Mouse (Mus musculus): ENCODE data around the gene Galns. TPM values are rescaled to one million over a fixed set of nuclear protein-coding genes. Genes with fewer than 3 reads are reported as not detected.

Gene Galns
- total RNA-seq (2017) = 12.8 and 13.2 TPM in 2 replicates

DNA sequence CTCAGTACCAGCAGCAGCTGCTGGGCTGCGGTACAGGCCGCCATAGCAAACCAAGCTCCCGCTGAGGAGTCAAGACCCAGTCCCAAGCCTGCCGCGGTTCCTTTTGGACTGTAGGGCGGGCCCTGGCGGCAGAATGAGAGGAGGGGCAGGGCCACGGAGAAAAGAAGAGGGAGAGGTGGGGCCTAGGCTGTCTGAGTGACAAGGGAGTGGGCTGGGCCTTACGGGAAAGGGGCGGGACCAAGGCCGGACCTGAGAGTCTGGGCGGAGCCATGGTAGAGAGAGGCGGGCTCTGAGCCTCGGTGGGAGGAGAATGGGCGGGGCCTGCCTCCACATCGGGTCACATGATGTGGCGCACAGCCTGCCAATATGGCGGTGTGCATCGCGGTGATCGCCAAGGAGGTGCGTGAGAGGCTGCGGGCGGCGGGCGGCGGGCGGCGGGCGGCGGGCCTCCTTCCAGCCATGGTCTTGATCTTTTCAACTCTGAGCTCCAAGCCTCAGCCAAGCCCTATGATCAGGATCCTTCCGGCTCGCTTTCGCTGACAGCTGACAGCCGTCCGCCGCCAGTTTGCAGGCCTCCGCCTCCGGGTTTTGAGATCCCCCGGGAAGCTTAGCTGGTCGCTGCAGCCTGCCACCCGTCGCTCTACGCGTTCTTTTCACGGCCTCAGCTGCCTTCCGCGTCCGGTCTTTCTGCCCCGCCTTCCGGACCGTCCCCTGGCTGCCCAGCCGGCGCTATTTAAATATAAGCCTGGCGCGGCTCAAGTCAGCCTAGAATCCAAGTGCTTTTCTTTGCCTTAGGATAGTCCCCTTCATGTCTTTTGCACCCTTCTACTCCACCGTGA is at the start of gene Galns, which contains the start of gene Trappc2l:
Galns (minus strand) TSS at position 169 of the 839 bp plus-strand sequence.
Trappc2l (plus strand) TSS at position 346 of the 839 bp plus-strand sequence.
- ATAC-seq (replicated peaks; ENCODE audit: low read depth, poor library complexity, severe bottlenecking) = peak; percentile 97

- ATAC-seq (replicated peaks; ENCODE audit: low read depth, poor library complexity, severe bottlenecking) = no peak
Observed at GRCm38 (mm10) chr8:122660022-122660421, 48.8 kb upstream of the Galns start.

DNA sequence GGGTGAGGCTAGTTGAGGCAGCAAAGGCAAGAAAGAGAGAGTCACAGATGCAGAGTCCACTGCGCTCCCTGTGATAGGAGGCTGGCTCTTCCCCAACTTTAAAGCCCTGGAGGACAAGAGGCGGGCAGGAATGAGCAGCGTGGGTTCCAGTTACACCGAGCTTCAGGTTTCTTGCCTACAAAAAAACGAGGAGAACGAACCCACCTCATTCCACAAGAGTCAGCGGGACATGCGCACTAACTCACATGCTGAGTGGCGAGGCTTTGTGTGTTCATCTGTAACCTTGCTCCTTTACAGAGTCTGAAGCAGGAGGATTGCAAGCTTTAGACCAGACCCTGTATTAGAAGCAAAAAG is 47.5 kb upstream of the Galns start:
- no peak for ATAC-seq (replicated peaks; ENCODE audit: low read depth, poor library complexity, severe bottlenecking)

- ATAC-seq (replicated peaks; ENCODE audit: low read depth, poor library complexity, severe bottlenecking) = no peak
Observed at GRCm38 (mm10) chr8:122658149-122658806, 47.0 kb upstream of the Galns start.

DNA sequence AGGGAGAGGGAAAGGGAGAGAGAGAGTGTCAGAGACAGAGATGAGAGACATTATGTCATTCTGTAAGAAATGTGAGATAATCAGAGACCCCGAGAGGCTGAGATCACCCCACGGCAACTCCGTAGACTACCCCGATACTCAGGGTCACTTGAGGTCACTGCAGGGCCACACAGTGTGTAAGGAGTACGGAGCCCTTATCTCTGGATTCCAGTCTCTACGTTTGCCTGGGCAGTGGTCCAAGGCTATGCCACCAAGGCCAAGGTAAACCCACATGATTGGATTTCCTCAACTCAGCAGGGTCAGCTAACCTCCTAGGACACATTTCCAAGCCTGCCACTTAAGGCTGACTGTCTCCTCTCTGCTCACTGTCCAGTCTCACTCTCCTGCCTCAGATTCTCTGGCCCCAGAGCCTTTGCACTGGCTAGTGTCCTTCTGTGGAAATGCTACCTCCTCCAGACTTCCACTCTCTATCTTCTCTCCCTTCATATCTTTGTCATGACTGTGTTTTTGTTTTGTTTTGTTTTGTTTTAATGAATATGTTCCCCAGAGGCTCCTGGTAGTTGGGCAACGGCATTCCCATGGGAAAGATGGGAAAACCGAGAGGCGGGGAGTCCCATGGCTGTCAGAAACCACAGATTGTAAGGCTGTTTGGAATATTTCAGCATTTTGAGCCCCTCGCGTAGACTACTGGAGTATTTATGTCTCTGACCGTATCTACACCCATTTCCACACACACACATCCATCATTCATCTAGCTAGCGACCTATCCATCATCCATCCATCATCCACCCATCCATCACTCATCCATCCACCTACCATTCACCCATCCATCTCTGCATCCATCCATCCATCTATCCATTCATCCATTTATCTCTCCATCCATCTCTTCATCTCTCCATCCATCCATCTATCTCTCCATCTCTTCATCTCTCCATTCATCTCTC is 45.1 kb upstream of the Galns start:
- ATAC-seq (replicated peaks; ENCODE audit: low read depth, poor library complexity, severe bottlenecking) = peak; percentile 56; the same call in 1 of the 2 replicates

DNA sequence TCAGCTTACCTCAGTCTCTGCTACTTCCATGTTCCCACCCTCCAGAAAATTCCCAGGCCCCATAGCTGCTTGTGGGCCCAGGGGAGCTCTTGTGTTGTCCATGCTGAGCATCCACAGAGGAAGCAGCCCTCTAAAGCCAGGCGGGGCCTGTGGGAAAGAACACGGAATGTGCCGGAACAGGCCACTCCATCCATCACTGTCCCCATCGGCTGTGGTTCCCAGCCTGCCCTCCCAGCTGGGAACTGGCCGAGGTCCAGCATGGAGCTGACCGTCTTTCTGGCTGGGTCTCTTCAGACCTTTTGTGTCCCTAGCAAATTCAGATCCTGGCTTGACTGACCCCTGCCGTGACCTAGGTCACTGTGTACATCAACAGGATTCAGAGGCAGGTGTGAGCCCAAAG is 43.5 kb upstream of the Galns start:
- no peak for ATAC-seq (replicated peaks; ENCODE audit: low read depth, poor library complexity, severe bottlenecking)

DNA sequence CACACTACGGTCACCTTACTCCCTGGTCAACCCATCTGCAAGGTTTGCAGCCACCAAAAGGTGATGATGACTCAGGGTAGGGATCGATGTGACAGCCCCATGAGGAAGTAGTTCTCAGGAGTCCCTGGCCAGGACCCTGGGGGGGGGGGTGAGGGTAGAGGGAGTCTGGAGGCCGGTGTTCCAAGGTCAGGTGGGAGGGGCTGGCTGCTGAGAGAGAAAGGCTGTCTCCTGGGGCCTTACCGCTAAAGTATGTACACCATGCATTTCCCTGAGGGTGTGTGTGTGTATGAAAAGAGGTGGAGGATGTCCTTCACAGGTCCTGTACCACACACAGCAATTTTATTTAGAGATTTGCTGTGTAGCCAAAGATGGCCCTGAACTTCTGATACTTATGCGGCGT is 41.4 kb upstream of the Galns start:
- no peak for ATAC-seq (replicated peaks; ENCODE audit: low read depth, poor library complexity, severe bottlenecking)

- ATAC-seq (replicated peaks; ENCODE audit: low read depth, poor library complexity, severe bottlenecking) = no peak
Observed at GRCm38 (mm10) chr8:122651326-122651921, 40.2 kb upstream of the Galns start.

DNA sequence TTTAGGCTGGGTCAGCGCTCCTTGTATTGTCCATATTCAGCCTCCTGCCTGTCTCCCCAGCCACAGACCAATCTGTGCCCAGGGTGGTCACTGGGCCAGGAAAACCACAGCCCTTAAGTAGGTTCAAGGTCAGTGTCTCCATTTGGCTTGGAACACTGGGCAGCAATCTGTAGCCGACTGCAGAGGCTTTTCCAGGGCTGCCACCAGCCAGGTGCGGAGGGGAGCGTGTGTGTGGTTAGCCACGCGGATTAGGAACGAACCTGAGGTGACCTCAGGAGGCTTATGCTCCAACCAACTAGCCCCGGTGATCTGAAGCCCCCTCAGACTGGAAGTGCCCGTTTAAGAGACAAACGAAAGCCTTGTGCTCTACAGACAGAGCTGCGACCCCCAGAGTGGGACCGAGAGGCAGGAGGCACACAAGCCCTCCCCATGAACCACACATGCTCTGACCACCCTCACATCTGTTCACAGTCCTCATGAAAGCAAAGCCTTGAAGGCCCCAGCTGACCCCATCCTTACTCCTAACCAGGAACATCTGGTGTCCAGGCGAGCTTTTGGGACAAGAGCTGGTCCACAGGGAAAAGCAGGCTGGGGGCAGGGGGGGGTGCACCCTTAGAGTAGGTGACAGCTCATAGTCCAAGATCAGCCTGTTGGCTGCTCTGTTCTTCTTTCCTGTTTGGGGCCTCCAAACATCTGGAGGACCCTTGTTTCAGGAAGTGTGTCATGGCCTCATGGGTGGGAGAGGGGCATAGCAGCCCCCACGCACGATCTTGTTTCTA is 37.1 kb upstream of the Galns start:
- ATAC-seq (replicated peaks; ENCODE audit: low read depth, poor library complexity, severe bottlenecking) = no peak

GRCm38 (mm10) chr8:122646337-122646736 is 35.1 kb upstream of the Galns start:
- ATAC-seq (replicated peaks; ENCODE audit: low read depth, poor library complexity, severe bottlenecking) = no peak

DNA sequence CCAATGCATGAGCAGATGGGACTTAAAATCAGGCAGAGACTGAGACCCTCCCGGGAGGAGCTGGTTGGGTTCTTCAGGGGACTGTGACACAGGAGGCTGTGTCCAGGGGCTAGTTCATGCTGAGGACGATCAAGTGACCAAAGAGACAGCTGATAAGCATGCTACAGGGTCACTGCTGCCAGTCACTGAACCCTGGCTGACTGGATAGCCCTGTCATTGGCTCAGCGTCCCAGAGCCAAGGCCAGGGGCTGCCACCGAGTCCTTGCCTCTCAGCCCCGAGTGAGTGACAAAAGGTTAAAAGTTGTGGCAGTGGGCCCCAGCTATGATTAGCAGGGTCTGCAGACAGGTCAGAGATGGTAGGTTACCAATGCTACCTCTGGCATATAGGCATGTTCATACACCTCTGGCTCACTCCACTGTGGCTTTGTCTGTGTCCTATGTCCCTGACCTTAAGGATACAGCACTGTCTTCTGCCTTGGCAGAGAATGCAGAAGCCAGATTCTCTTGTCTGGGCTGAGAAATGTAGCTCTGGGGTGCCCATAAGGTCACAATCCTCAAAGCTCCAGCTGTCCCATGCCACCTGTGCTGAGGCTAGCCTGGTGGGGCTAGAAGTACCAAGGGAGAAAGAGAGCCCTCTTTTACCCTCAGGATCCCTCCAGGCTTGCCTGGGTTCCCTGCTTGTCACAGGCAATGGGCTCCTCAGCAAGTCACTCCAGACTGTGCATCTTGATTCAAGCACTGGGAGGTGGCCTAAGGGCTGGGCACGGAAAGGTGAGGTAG is 33.1 kb upstream of the Galns start:
- no peak for ATAC-seq (replicated peaks; ENCODE audit: low read depth, poor library complexity, severe bottlenecking)

GRCm38 (mm10) chr8:122642071-122642470 is 30.8 kb upstream of the Galns start:
- no peak for ATAC-seq (replicated peaks; ENCODE audit: low read depth, poor library complexity, severe bottlenecking)

DNA sequence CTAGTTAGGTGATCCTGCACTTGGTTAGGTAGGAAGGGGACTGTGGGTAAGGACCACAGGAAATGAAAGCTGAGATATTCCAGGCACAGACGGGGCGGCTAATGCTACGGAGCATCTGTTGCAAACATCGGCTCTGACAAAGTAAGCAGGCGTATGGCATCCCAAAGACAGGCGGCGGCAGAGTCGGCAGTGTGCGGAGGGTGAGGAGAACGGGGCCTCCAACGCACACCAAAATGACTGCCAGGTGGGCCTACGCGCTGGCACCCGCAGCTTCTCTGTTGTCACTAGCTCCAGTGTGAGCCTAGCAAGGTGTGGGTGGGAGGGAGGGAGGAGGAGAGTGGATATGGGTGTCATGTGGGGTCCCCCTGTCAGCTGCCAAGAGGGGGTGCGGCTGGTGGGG is 30.1 kb upstream of the Galns start:
- ATAC-seq (replicated peaks; ENCODE audit: low read depth, poor library complexity, severe bottlenecking) = no peak

DNA sequence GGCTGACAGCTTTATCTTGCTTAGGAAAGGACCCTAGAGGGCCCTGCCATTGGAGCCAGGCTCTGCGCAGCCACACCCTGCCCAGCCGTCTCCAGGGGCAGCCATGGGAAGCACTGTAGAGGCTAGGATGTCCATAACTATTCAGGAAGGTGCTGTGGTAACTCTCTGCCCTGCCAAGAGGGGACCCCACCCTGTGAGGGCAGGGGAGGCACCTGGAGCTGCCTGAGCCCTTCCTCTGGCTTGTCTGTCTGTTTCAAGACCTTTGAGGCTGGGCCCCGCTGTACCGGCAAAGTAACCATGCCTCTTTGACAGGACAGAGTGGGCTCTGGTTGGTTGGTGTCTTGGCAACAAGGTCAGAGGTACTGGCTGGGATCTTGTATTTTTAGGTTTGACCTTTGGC is 29.6 kb upstream of the Galns start:
- no peak for ATAC-seq (replicated peaks; ENCODE audit: low read depth, poor library complexity, severe bottlenecking)

- no peak for ATAC-seq (replicated peaks; ENCODE audit: low read depth, poor library complexity, severe bottlenecking)
Observed at GRCm38 (mm10) chr8:122639521-122640248, 28.4 kb upstream of the Galns start.

DNA sequence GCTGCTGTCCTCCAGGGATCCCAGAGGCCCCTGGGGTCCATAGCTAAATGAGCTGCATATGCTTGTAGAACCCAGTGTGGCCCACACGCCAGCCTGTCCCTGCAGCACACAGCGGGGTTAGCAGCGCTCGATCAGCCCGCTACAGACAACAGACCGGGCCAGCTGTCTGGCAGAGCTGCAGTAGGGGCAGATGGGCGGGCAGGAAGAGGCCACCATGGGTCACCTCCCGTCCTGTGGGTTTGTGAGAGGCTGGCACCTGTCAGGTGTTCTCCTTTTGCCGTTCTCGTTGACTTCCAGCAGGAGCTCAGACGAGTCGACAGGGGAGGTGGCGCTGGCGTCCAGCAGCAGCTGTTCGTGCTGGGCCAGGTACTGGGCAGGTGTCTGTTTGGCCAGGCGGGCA is 27.3 kb upstream of the Galns start:
- ATAC-seq (replicated peaks; ENCODE audit: low read depth, poor library complexity, severe bottlenecking) = no peak

GRCm38 (mm10) chr8:122637230-122637629 is 26.0 kb upstream of the Galns start:
- ATAC-seq (replicated peaks; ENCODE audit: low read depth, poor library complexity, severe bottlenecking) = no peak

- no peak for ATAC-seq (replicated peaks; ENCODE audit: low read depth, poor library complexity, severe bottlenecking)
Observed at GRCm38 (mm10) chr8:122636803-122637175, 25.5 kb upstream of the Galns start.

Data from common myeloid progenitor, adult 5-6 weeks (primary cell).